Mouse (Mus musculus): Measurements from ENCODE around the gene Hoxa10.

The Hoxa10 gene

GRCm38 (mm10) chr6:52221337-52221992 is 19.2 kb downstream of the Hoxa10 start, which contains the start of gene Hoxa7:
Hoxa7 (minus strand) TSS chr6:52221854.
- in situ Hi-C loops (cut with MboI) = loop anchor here (10.0 kb wide), 2 partner anchors 637 to 837 kb away; no protein-coding TSS in a partner anchor

GRCm38 (mm10) chr6:52220865-52221310 is 19.8 kb downstream of the Hoxa10 start:
- in situ Hi-C loops (cut with MboI) = loop anchor here (10.0 kb wide), 2 partner anchors 636 to 836 kb away; no protein-coding TSS in a partner anchor

GRCm38 (mm10) chr6:52220003-52220864 is 20.4 kb downstream of the Hoxa10 start:
- in situ Hi-C loops (cut with MboI) = loop anchor here (10.0 kb wide), 2 partner anchors 635 to 835 kb away; no protein-coding TSS in a partner anchor

GRCm38 (mm10) chr6:52219234-52219942 is 21.3 kb downstream of the Hoxa10 start:
- in situ Hi-C loops (cut with MboI) = no loop called here

- in situ Hi-C loops (cut with MboI) = no loop called here
These were observed 21.9 kb downstream of the Hoxa10 start for GRCm38 (mm10) chr6:52218643-52219215.

GRCm38 (mm10) chr6:52217895-52218642 is 22.6 kb downstream of the Hoxa10 start:
- in situ Hi-C loops (cut with MboI) = no loop called here

- in situ Hi-C loops (cut with MboI) = no loop called here
These were observed 23.2 kb downstream of the Hoxa10 start for GRCm38 (mm10) chr6:52217459-52217768.

- in situ Hi-C loops (cut with MboI) = no loop called here
These were observed 23.8 kb downstream of the Hoxa10 start for GRCm38 (mm10) chr6:52216691-52217458.

- in situ Hi-C loops (cut with MboI) = no loop called here
These were observed 24.7 kb downstream of the Hoxa10 start for GRCm38 (mm10) chr6:52215771-52216535.

- in situ Hi-C loops (cut with MboI) = no loop called here
These were observed 25.6 kb downstream of the Hoxa10 start for GRCm38 (mm10) chr6:52215070-52215469.

- in situ Hi-C loops (cut with MboI) = no loop called here
These were observed 26.4 kb downstream of the Hoxa10 start for GRCm38 (mm10) chr6:52214271-52214670.

GRCm38 (mm10) chr6:52213119-52213986 is 27.3 kb downstream of the Hoxa10 start, which contains the start of the genes Hoxa3 and Gm28308:
Hoxa3 (minus strand) TSS chr6:52213336.
Gm28308 (minus strand) TSS chr6:52213339.
- in situ Hi-C loops (cut with MboI) = no loop called here

GRCm38 (mm10) chr6:52212556-52213118 is 28.0 kb downstream of the Hoxa10 start:
- in situ Hi-C loops (cut with MboI) = no loop called here

GRCm38 (mm10) chr6:52211961-52212360 is 28.7 kb downstream of the Hoxa10 start:
- in situ Hi-C loops (cut with MboI) = no loop called here

- in situ Hi-C loops (cut with MboI) = no loop called here
These were observed 29.3 kb downstream of the Hoxa10 start for GRCm38 (mm10) chr6:52211170-52211935.

- in situ Hi-C loops (cut with MboI) = no loop called here
These were observed 31.0 kb downstream of the Hoxa10 start for GRCm38 (mm10) chr6:52209685-52210046.
